Mouse (Mus musculus): ENCODE results near the gene Krt16. TPM values are rescaled to one million over a fixed set of nuclear protein-coding genes. Genes with fewer than 3 reads are reported as not detected.
"Not testable (repeated sequence)": the region's sequence is repeated elsewhere in the genome, so short reads cannot be mapped to it uniquely, and the experiment has no call there.

Gene Krt16
- polyA plus RNA-seq, 1 experiment from 2014 or later, result not detected

DNA sequence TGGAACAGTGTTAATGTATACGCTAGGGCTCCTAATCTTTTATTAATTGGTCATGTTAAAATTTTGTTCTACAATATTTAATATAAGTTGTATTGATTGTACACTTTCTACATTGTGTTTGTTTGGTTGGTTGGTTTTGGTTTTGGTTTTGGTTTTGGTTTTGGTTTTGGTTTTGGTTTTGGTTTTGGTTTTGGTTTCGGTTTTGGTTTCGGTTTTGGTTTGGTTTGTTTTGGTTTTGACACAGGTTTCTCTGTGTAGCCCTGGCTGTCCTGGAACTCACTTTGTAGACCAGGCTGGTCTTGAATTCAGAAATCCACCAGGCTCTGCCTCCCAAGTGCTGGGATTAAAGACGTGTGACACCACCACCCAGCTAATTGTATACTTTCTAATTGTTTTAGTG, 8.4 kb downstream of the Krt16 start:
- not testable (repeated sequence) for H3K4me2 ChIP-seq (replicated peaks); H3K9ac ChIP-seq; H3K27ac ChIP-seq; H3K36me3 ChIP-seq; H3K27me3 ChIP-seq (replicated peaks); H3K4me1 ChIP-seq; H3K9me3 ChIP-seq; ATAC-seq (ENCODE audit: low FRiP score, low read depth); H3K4me3 ChIP-seq
- WGBS, result 89% methylated on average over 4 of the region's 4 CpGs

DNA sequence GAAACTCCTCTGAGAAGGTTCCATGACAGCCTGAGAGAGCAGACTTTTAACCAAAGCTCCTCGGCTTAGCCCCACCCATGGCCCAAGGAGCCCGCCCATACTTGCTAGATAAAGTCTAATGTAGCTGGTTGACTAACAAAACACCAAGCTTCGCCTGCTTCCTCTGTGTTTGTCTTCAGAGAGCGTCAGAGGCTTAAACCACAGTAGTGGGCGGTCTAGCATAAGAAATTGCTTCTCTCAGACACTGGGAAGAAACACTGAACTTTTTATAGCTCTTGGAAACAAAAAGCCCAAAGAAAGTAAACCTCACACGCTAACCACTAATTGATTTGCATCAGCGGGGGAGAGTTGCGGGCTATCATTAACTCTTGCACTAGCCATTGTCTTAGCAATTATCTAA, 27.0 kb downstream of the Krt16 start:
- WGBS, result 32% methylated on average over 8 of the region's 8 CpGs
- no peak for ATAC-seq (ENCODE audit: low FRiP score, low read depth)

DNA sequence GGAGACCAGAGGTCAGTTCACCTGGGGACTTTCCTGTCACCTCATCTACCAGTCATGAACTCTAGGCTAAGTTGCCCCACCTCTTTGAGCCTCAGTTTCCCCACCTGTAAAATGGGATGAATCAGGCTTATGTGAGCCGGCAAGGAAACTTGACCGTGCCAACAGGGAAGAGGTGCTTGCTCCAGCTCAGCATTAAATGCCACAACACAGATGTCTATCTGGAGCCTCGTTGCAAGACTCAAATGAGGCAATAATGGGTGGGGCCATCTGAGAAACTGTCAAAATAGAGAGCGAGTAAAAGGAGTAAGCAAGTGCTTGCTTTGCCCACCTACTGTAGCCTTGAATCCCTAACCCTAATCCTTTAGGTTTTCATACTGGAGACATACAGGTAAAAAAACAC, 29.4 kb downstream of the Krt16 start:
- no peaks in the 10 kb centered on the region for H3K9me3 ChIP-seq
- H3K27me3 ChIP-seq (replicated peaks), result no peaks in the 10 kb centered on the region
- no peaks in the 10 kb centered on the region for H3K36me3 ChIP-seq
- H3K4me2 ChIP-seq (replicated peaks), result no peak overlapping the region
- H3K9ac ChIP-seq, result no peak overlapping the region
- no peak overlapping the region for H3K4me3 ChIP-seq
- WGBS, result 82% methylated on average over 4 of the region's 4 CpGs
- ATAC-seq (ENCODE audit: low FRiP score, low read depth), result no peak
- H3K27ac ChIP-seq, result no peak overlapping the region
- no peaks in the 10 kb centered on the region for H3K4me1 ChIP-seq

More for the DNA sequence above, 27.0 kb downstream of the Krt16 start:
- Histone ChIP-seq H3K4me2 (replicated peaks) (no peak overlapping the region), H3K9ac (no peak overlapping the region), H3K27me3 (replicated peaks) (no peaks in the 10 kb centered on the region), H3K9me3 (peaks cover 5% of the 10 kb centered on the region; the same call in 1 of the 2 replicates), H3K27ac (no peak overlapping the region), H3K4me3 (no peak overlapping the region), H3K4me1 (no peaks in the 10 kb centered on the region), H3K36me3 (no peaks in the 10 kb centered on the region)

DNA sequence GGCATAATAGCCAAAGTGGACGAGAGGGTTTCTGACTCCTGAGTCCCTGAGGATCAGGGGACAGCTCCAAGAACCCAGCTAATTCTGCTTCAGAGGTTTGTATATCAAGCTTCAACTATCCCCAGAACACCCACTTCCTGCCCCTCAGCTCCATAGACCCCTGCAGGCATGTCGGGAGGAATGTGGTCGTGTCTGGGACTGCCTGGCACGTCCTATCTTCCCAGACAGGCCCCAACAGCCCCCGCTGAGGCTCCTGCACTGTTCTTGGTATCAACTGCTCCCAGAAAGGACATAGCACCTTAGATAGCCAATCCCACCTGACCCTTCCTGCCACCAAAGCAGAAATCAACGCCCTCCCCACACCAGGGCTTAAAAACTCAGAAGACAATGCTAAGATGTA, 40.2 kb downstream of the Krt16 start:
- WGBS, result 62% methylated on average over 6 of the region's 6 CpGs

DNA sequence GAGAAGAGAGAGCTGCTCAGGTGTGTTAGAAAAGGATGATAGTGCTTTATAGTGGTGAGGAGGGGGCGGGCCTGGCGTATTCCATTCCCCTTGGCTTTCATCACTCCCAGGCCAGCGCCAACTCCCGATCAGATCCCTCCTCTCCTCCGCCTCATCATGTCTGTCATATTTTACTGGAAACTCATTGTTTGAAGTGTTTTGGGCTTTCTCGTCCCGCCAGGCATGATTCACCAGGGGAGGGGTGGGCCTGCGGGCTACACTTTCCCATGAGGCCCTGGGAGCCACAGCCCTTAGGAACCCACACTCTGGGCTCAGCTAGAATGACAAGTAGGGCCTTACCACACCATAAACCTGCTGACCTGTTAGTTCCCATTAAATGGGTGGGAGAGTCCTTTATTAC, 41.2 kb downstream of the Krt16 start, which contains the start of gene Krt14:
Krt14 (minus strand) TSS at position 51 of the 400 bp plus-strand sequence.
- no peak within 1 kb of the TSS for H3K27ac ChIP-seq
- no peaks in the 10 kb centered on the region for H3K9me3 ChIP-seq
- no peaks in the 10 kb centered on the region for H3K4me1 ChIP-seq
- no peak within 1 kb of the TSS for H3K4me2 ChIP-seq (replicated peaks)
- ATAC-seq (ENCODE audit: low FRiP score, low read depth), result no peak
- no peaks in the 10 kb centered on the region for H3K36me3 ChIP-seq
- no peak within 1 kb of the TSS for H3K4me3 ChIP-seq
- no peak within 1 kb of the TSS for H3K9ac ChIP-seq
- no peaks in the 10 kb centered on the region for H3K27me3 ChIP-seq (replicated peaks)
- WGBS, result 91% methylated on average over 8 of the region's 8 CpGs

More for the DNA sequence above, 40.2 kb downstream of the Krt16 start:
- H3K36me3 ChIP-seq, result no peaks in the 10 kb centered on the region
- no peaks in the 10 kb centered on the region for H3K9me3 ChIP-seq
- no peaks in the 10 kb centered on the region for H3K4me1 ChIP-seq
- H3K9ac ChIP-seq, result no peak overlapping the region
- H3K4me3 ChIP-seq, result no peak overlapping the region
- H3K27me3 ChIP-seq (replicated peaks), result no peaks in the 10 kb centered on the region
- no peak overlapping the region for H3K27ac ChIP-seq
- no peak overlapping the region for H3K4me2 ChIP-seq (replicated peaks)
- no peak for ATAC-seq (ENCODE audit: low FRiP score, low read depth)

DNA sequence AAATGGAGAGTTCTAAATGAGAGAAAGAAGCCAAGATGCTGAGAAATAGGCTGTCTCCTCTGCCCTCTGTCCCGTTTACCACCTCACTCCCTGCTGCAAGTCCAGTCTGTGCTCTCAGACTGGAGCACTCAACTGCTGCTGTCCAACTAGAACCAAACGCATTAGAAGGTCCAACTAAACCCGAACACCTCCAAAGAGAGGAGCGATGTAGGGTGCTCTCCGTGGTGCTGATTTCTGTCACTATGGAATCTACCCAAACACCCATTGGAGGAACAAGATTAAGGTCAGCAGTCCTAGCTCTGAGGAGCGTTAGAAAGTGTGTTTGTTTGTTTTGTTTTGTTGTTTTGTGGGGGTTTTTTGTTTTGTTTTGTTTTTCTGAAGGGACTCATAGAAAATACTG, 45.3 kb downstream of the Krt16 start:
- ATAC-seq (ENCODE audit: low FRiP score, low read depth), result no peak
- Histone ChIP-seq H3K27me3 (replicated peaks) (no peaks in the 10 kb centered on the region), H3K4me2 (replicated peaks) (no peak overlapping the region), H3K9me3 (no peaks in the 10 kb centered on the region), H3K4me1 (no peaks in the 10 kb centered on the region), H3K9ac (no peak overlapping the region), H3K27ac (no peak overlapping the region), H3K36me3 (no peaks in the 10 kb centered on the region), H3K4me3 (no peak overlapping the region)
- WGBS, result 26% methylated on average over 6 of the region's 6 CpGs

DNA sequence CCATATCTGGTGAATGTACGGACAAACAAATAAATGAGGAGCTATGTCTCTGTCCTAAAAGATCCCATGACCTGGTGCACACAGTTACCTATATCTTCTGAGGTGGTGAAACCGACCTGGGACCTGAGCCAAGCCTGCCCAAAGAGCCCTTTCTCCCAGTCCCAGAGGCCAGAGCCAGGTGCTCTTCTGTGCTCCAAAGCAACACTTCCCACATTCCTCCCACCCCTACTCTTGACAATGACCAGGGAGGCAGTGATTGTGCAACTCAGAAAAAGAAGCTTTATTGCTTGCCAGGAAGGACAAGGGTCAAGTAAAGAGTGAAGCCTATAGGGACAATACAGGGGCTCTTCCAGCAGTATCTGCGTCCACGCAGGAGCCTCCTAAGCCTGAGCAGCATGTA, 45.8 kb downstream of the Krt16 start:
- no peak overlapping the region for H3K27ac ChIP-seq
- 75% methylated on average over 4 of the region's 4 CpGs for WGBS
- H3K27me3 ChIP-seq (replicated peaks), result no peaks in the 10 kb centered on the region
- H3K36me3 ChIP-seq, result no peaks in the 10 kb centered on the region
- H3K4me2 ChIP-seq (replicated peaks), result no peak overlapping the region
- no peaks in the 10 kb centered on the region for H3K4me1 ChIP-seq
- no peak overlapping the region for H3K9ac ChIP-seq
- ATAC-seq (ENCODE audit: low FRiP score, low read depth), result no peak
- H3K4me3 ChIP-seq, result no peak overlapping the region
- H3K9me3 ChIP-seq, result no peaks in the 10 kb centered on the region

DNA sequence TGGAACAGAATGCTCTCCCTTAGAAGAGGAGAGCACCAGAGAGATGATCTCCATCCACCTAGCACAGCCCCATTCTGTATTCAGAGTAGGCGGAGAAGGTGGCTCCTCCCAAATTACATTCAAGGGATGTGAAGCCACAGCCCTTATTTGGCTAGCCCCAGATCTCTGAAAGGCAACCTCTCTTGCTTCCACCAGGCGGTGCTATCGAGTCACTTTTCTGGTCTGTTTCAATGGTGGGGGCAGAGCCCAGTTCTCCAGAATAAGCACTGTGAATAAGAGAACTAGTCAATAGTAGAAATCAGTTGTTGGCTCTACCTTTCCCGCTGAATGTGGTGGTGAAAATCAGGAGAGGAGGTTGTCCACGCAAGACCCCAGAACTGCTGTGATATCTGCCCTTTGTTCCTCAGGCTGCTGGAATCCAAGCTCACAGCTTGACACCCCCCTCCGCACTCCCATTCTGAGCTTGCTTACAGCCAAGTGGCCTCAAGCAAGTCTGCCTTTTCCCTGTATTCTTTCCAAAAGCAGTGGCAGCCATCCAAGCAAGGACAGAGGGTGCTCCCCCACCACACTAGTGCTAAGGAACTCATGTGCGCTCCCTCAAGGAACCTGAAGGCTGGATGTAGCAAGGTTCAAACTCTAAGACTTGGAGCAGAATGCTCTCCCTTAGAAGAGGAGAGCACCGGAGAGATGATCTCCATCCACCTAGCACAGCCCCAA, 48.4 kb downstream of the Krt16 start:
- ATAC-seq (ENCODE audit: low FRiP score, low read depth), result no peak
- no peak overlapping the region for H3K9ac ChIP-seq
- no peaks in the 10 kb centered on the region for H3K27me3 ChIP-seq (replicated peaks)
- H3K9me3 ChIP-seq, result no peaks in the 10 kb centered on the region
- H3K4me2 ChIP-seq (replicated peaks), result no peak overlapping the region
- no peak overlapping the region for H3K4me3 ChIP-seq
- 48% methylated on average over 8 of the region's 8 CpGs for WGBS
- no peaks in the 10 kb centered on the region for H3K4me1 ChIP-seq
- H3K27ac ChIP-seq, result no peak overlapping the region
- no peaks in the 10 kb centered on the region for H3K36me3 ChIP-seq

DNA sequence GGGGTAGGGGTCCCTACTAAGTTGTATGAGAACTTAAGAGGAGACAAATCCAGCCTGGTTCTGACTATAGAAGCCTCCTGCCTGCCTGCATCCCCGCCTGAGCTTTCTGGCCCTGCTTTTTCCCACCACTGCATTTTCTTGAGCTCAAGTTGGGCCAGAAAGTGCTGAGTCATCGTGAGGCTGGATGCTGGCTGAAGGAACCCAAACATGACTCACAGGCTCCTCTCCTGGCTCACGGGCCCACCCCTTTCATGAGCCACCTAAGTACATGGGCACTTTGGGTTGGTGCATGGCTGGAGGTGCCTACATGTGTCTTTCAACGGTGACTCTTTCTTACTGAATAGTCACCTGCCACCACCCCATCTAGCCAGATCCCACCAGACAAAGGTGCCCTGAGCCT, 50.0 kb downstream of the Krt16 start:
- Histone ChIP-seq H3K9me3 (no peaks in the 10 kb centered on the region), H3K27me3 (replicated peaks) (no peaks in the 10 kb centered on the region), H3K4me2 (replicated peaks) (no peak overlapping the region), H3K4me3 (no peak overlapping the region), H3K27ac (no peak overlapping the region), H3K4me1 (no peaks in the 10 kb centered on the region), H3K36me3 (no peaks in the 10 kb centered on the region), H3K9ac (no peak overlapping the region)
- ATAC-seq (ENCODE audit: low FRiP score, low read depth), result no peak
- whole genome bisulfite sequencing, result 86% methylated on average over 4 of the region's 4 CpGs

Other genes starting within 250 kb of the Krt16 start
- gene Krt33a, start 232.7 kb downstream of the Krt16 start, polyA plus RNA-seq (2016; fragmentation: Nextera tagmentation; extraction: Ambion mirVana), result not detected in 2 replicates
- not detected in 2 replicates for gene Krt33b, start 219.0 kb downstream of the Krt16 start, polyA plus RNA-seq (2016; fragmentation: Nextera tagmentation; extraction: Ambion mirVana)
- not detected in 2 replicates for gene Krt34, start 207.3 kb downstream of the Krt16 start, polyA plus RNA-seq (2016; fragmentation: Nextera tagmentation; extraction: Ambion mirVana)
- not detected in 2 replicates for gene Krt31, start 198.4 kb downstream of the Krt16 start, polyA plus RNA-seq (2016; fragmentation: Nextera tagmentation; extraction: Ambion mirVana)
- gene Krt32, start 160.7 kb downstream of the Krt16 start, polyA plus RNA-seq (2016; fragmentation: Nextera tagmentation; extraction: Ambion mirVana), result not detected in 2 replicates
- gene Krt35, start 152.7 kb downstream of the Krt16 start, polyA plus RNA-seq (2016; fragmentation: Nextera tagmentation; extraction: Ambion mirVana), result not detected in 2 replicates
- not detected in 2 replicates for gene Krt36, start 143.3 kb downstream of the Krt16 start, polyA plus RNA-seq (2016; fragmentation: Nextera tagmentation; extraction: Ambion mirVana)
- 0.23 and 0.52 TPM in 2 replicates for gene Krt13, start 127.3 kb downstream of the Krt16 start, polyA plus RNA-seq (2016; fragmentation: Nextera tagmentation; extraction: Ambion mirVana)
- 8.0 and 8.5 TPM in 2 replicates for gene Krt15, start 113.0 kb downstream of the Krt16 start, polyA plus RNA-seq (2016; fragmentation: Nextera tagmentation; extraction: Ambion mirVana)
- 3.4 and 3.7 TPM in 2 replicates for gene Krt19, start 100.2 kb downstream of the Krt16 start, polyA plus RNA-seq (2016; fragmentation: Nextera tagmentation; extraction: Ambion mirVana)
- gene Krt9, start 55.7 kb downstream of the Krt16 start, polyA plus RNA-seq (2016; fragmentation: Nextera tagmentation; extraction: Ambion mirVana), result 0.11 TPM in 1 of 2 replicates, not detected in the other
- 10.5 and 11.6 TPM in 2 replicates for gene Krt14, start 41.4 kb downstream of the Krt16 start, polyA plus RNA-seq (2016; fragmentation: Nextera tagmentation; extraction: Ambion mirVana)
- gene Krt17, start 12.1 kb upstream of the Krt16 start, polyA plus RNA-seq (2016; fragmentation: Nextera tagmentation; extraction: Ambion mirVana), result 2.7 TPM in 2 replicates
- not detected in 2 replicates for gene Krt42, start 21.0 kb upstream of the Krt16 start, polyA plus RNA-seq (2016; fragmentation: Nextera tagmentation; extraction: Ambion mirVana)
- gene Eif1, start 71.0 kb upstream of the Krt16 start, polyA plus RNA-seq (2016; fragmentation: Nextera tagmentation; extraction: Ambion mirVana), result 1,410 and 1,478 TPM in 2 replicates
- gene Gast, start 85.5 kb upstream of the Krt16 start, polyA plus RNA-seq (2016; fragmentation: Nextera tagmentation; extraction: Ambion mirVana), result not detected in 2 replicates
- 39.9 and 42.0 TPM in 2 replicates for gene Hap1, start 107.2 kb upstream of the Krt16 start, polyA plus RNA-seq (2016; fragmentation: Nextera tagmentation; extraction: Ambion mirVana)
- 71.5 and 81.0 TPM in 2 replicates for gene Jup, start 148.9 kb upstream of the Krt16 start, polyA plus RNA-seq (2016; fragmentation: Nextera tagmentation; extraction: Ambion mirVana)
- 25.6 and 26.7 TPM in 2 replicates for gene P3h4, start 165.9 kb upstream of the Krt16 start, polyA plus RNA-seq (2016; fragmentation: Nextera tagmentation; extraction: Ambion mirVana)
- gene Fkbp10, start 166.8 kb upstream of the Krt16 start, polyA plus RNA-seq (2016; fragmentation: Nextera tagmentation; extraction: Ambion mirVana), result 41.8 and 46.9 TPM in 2 replicates
- gene Nt5c3b, start 192.9 kb upstream of the Krt16 start, polyA plus RNA-seq (2016; fragmentation: Nextera tagmentation; extraction: Ambion mirVana), result 101 and 105 TPM in 2 replicates
- gene Klhl10, start 193.0 kb upstream of the Krt16 start, polyA plus RNA-seq (2016; fragmentation: Nextera tagmentation; extraction: Ambion mirVana), result 0.76 and 1.1 TPM in 2 replicates
- 12.3 and 12.4 TPM in 2 replicates for gene Klhl11, start 223.8 kb upstream of the Krt16 start, polyA plus RNA-seq (2016; fragmentation: Nextera tagmentation; extraction: Ambion mirVana)

Measured in neural tube, embryonic 12.5 days (tissue).